Mouse (Mus musculus) thymus, postnatal 4 days (tissue): ENCODE results near the gene Tbc1d24.

Experiments
- DNase-seq: peaks from one replicate; pipeline ENCODE4 v3.0.0; 2021

The Tbc1d24 gene

GRCm38 (mm10) chr17:24205284-24205888 lies at the start of gene Tbc1d24:
Tbc1d24 (minus strand) TSS chr17:24205562.
- DNase-seq, result peak; percentile 90

GRCm38 (mm10) chr17:24252329-24252728 lies 47.0 kb upstream of the Tbc1d24 start:
- DNase-seq, result no peak

- DNase-seq, result peak; percentile 93
Measured at GRCm38 (mm10) chr17:24251320-24252069, 46.1 kb upstream of the Tbc1d24 start, which contains the start of gene Ccnf. Ccnf (minus strand) TSS chr17:24251484.

GRCm38 (mm10) chr17:24250988-24251319 lies 45.6 kb upstream of the Tbc1d24 start:
- no peak for DNase-seq

GRCm38 (mm10) chr17:24248641-24249040 lies 43.3 kb upstream of the Tbc1d24 start:
- DNase-seq, result peak; percentile 66

- no peak for DNase-seq
Measured at GRCm38 (mm10) chr17:24244061-24244460, 38.7 kb upstream of the Tbc1d24 start.

GRCm38 (mm10) chr17:24243311-24243969 lies 38.1 kb upstream of the Tbc1d24 start:
- DNase-seq, result peak; percentile 83

- no peak for DNase-seq
Measured at GRCm38 (mm10) chr17:24236921-24237320, 31.6 kb upstream of the Tbc1d24 start.

- DNase-seq, result no peak
Measured at GRCm38 (mm10) chr17:24236479-24236878, 31.1 kb upstream of the Tbc1d24 start.

GRCm38 (mm10) chr17:24227941-24228340 lies 22.6 kb upstream of the Tbc1d24 start:
- DNase-seq, result no peak

GRCm38 (mm10) chr17:24226721-24227120 lies 21.4 kb upstream of the Tbc1d24 start:
- DNase-seq, result no peak

- no peak for DNase-seq
Measured at GRCm38 (mm10) chr17:24225851-24226250, 20.5 kb upstream of the Tbc1d24 start.

- no peak for DNase-seq
Measured at GRCm38 (mm10) chr17:24224741-24225140, 19.4 kb upstream of the Tbc1d24 start.

- no peak for DNase-seq
Measured at GRCm38 (mm10) chr17:24223513-24223912, 18.2 kb upstream of the Tbc1d24 start.

GRCm38 (mm10) chr17:24222653-24223052 lies 17.3 kb upstream of the Tbc1d24 start:
- no peak for DNase-seq

- peak; percentile 89 for DNase-seq
Measured at GRCm38 (mm10) chr17:24220435-24221411, 15.4 kb upstream of the Tbc1d24 start, which contains the start of gene Tedc2. Tedc2 (minus strand) TSS chr17:24220851.

GRCm38 (mm10) chr17:24216836-24217235 lies 11.5 kb upstream of the Tbc1d24 start:
- no peak for DNase-seq

- DNase-seq, result no peak
Measured at GRCm38 (mm10) chr17:24213186-24213585, 7.8 kb upstream of the Tbc1d24 start.

- no peak for DNase-seq
Measured at GRCm38 (mm10) chr17:24212441-24213018, 7.2 kb upstream of the Tbc1d24 start.

- peak; percentile 24 for DNase-seq
Measured at GRCm38 (mm10) chr17:24211631-24212440, 6.5 kb upstream of the Tbc1d24 start.

- no peak for DNase-seq
Measured at GRCm38 (mm10) chr17:24210591-24210990, 5.2 kb upstream of the Tbc1d24 start.

- DNase-seq, result no peak
Measured at GRCm38 (mm10) chr17:24209916-24210240, 4.5 kb upstream of the Tbc1d24 start.
